Mouse (Mus musculus) megakaryocyte, adult 5-6 weeks (primary cell): ENCODE results near the gene Tldc2. TPM values are rescaled to one million over a fixed set of nuclear protein-coding genes. Genes with fewer than 3 reads are reported as not detected.
A peak's percentile ranks its signal among the peaks of the same experiment; 100 is the strongest.

Experiments used
- ATAC-seq: 2 replicates; pipeline ENCODE4 v1.8.0; 2016; ENCODE audit warnings: mild to moderate bottlenecking, inconsistent platforms; ENCODE audit not compliant: poor library complexity, severe bottlenecking
- total RNA-seq, 2 experiments: library from RNA; stranded (forward) in 1 of 2; stranded (reverse) in 1 of 2; fragments of 153-499, 151-499 nt in 1 of 2; fragments of 221-1000, 200-1000 nt in 1 of 2; gene quantifications; 2 replicates each; pipeline versions ENCODE4 v1.2.3 to v1.2.4; 2015 to 2017

The Tldc2 gene
- total RNA-seq (2015): not detected in 2 replicates
- not detected in 2 replicates for total RNA-seq (2017)

DNA sequence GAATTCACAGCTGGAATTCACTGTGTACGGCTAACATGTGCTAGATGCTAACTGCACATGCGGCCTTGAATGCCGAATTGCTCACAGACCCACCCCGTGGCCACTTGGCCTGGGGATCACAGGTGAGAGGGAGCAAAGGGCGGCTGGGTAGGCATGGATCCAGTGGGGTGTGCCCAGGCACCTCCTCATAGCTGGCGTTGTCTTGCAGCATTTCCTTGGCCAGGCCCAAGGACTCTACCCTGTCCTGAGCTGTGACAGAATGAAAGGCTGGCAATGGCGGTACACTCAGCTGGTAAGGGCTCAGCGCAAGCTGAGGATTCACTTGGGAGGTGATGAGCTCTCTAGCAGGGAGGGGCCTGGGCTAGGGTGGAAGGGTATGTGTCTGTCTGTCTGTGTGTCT is at the start of gene Tldc2:
Gene Tldc2 (plus strand): TSS at position 260 of the 400 bp plus-strand sequence.
- ATAC-seq: no peak

DNA sequence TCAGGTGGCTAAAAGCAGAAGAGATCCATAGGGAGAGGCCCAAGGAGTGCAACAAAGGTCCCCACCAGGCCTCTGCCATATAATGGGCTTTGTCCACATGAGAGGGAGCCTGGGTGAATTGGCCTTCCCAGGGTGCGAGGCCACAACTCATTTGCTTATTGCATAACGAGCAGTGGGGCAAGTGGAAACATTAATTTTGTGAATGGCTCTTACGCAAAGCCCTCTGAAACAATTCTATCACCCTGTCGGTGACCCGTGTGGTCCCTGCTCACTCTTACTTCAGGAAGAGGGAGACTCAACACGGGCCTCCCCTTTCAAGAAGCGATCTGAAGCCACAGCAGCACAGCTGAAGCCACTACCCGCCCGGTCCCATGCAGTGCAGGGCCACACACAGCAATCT is 49.6 kb upstream of the Tldc2 start:
- ATAC-seq: peak; percentile 40

DNA sequence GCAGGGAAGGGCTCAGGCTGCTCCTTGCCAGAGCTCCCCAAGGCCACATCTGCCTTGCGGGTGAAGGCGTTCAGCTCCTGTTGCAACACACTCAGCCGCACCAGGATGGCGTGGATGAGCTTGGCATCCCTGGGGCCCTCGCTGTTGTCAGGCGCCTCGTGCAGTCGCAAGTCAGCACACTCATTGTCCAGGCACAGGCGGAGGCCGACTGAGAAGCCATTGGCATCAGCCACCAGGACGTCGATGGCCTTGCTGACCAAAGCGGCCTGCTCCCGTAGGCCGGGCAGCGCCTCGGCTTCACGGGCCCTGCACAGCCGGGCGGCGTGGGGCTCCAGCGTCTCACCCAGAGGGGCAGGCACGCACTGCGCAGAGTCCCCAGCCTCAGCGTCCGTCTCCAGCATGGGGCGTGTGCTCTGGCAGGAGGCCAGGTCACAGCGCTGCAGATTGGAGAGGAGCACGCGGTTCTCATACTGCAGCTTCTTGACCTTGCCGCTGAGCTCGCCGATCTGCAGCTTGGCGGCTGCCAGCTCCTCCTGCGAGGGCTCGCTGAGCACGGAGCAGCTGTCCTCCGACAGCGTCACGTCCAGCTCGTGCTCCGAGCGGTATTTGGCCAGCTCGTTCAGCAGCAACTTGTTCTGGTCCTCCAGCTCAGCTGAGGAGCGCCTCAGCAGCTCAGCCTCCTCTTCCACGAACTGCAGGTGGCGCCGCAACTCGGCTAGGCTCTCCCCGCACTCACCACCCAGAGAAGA is 46.8 kb upstream of the Tldc2 start:
- no peak for ATAC-seq

DNA sequence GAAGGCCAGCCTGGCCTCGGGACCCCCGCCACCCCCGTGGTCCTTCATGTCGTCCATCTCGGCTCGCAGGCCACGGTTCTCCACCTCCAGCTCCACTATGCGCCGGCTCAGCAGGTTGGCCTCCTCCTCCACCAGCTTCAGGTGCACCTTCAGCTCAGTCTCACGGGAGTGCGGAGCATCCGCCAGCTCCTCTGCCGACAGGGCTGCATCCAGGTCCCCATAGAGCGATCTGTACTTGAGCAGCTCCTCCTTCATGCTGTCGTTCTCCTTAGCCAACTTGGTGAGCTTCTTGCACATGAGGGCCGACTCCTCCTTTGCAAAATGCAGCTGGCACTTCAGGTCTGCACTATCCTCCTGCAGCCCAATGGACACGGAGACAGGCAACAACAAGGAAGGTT is 46.2 kb upstream of the Tldc2 start:
- ATAC-seq: no peak

DNA sequence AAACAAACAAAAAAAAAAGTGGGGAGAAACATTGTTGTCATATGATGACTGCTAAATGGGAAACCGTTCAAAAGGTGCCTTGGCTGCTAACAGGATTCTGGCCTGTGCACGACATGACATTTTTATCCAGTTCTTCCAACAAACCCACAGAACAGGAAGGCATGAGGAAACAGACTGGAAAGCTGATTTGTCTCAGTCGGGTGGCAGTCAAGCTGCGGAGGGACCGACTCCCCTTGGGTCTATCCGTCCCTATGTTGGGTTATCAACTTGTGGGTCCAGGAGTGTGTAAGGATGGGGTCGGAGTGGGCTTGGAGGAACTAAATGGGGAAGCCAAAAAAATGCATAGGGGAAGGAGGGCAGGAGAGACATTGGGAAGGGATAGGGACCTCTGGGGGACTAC is 45.4 kb upstream of the Tldc2 start:
- no peak for ATAC-seq

DNA sequence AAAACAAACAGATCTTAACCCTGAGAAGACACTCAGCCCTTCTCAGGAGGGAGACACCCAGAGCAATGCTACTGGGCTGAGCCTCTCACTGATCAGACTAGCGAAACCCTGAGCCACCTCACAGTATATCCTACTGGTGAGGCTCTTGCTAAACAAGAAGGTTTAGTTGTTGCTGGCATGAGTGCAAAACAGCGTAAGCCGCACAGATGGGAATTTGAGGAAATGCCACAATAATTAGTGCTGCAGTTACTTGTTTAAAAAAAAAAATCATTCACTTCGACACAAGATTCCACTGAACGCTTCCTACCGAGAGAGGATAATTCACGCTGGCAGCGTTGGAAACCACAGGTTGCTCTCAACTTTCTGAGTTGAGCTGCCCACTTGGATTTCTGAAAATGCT is 43.3 kb upstream of the Tldc2 start:
- ATAC-seq: no peak

DNA sequence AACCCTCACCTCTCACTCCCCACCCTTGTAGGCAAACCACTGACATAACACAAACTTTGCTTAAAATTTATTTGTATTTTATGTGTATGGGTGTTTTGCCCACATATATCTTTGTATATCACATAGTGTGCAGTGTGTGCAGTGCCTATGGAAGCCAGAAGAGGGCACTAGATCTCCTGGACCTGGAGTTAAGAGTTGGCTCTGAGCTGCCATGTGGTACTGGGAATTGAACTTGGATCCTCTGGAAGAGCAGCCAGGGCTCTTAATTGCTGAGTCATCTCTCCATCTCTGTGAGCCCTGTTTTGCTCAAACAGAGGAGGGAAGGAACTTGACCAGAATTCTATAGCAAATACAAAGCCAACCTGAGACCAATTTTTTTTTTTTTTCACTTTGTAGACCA is 42.9 kb upstream of the Tldc2 start:
- no peak for ATAC-seq

DNA sequence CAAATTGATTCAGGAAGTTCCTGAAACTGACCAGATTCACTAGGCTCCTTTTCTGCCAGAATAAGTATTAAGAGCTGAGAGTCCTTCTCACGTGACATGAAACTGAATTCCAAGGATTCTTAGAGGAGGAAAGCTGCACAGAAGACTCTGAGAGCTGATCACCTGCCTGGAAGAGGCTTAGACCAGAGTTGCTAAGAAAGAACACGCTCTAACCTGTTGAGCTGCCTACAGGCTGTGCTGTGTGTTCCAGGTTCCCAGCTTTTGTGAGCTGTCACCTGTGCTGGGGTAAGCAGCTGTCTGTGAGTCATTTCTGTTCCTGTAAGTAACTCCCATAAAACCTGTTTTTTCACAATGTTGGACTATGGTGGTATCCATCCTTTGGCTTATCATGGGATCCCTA is 40.9 kb upstream of the Tldc2 start:
- ATAC-seq: no peak

DNA sequence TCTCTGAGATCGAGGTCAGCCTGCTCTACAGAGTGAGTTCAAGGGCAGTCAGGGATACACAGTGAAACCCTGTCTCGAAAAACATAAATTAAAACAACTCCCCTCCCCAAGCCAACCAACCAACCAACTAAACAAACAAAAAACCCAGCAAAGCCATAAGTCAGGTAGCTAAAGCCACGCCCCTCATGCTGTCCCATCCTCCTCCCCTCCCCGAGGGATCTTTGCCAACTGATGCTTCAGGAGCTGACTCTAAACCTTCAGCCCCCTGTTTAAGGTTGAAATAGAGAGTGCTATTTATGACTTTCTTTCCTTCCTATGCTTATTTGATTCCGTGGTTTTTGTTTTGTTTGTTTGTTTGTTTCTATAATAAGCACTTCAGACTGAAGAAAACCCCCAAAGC is 39.9 kb upstream of the Tldc2 start:
- ATAC-seq: no peak

DNA sequence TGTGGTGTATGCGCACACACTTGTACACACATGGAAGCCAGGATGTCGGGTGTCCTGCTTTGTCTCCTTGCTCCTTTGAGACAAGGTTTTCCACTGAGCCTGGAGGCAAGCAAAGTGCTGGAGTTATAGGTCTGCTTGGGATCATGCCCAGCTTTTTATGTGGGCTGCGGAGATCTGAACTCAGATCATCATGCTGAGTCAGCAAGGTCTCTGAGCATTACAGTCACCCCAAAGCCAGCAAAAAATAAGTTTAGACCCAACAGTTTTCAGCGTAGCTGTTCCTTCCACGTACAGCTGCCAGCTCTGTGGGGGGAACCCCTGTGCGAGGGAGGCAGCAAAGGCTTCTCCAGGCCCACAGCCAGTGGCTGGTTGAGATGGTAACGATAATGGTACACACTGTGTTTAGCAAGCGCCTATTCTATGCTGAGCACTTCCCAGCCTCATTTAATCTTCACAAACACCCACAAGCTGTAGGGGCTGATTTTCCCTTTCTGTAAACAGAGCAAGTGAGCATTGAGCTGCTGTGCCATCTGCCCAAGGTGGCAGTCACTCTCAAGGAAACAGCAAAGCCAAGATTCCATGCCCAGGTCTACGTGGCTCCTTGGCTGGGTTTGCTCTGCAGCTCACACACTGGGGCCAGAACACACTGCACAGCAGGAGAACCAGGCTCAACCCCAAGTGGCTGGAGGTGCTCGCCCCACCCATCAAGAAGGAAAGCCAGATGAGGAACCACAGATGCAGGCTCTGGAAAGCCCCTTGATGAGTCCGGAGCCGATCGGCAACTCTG is 38.3 kb upstream of the Tldc2 start:
- ATAC-seq: no peak

DNA sequence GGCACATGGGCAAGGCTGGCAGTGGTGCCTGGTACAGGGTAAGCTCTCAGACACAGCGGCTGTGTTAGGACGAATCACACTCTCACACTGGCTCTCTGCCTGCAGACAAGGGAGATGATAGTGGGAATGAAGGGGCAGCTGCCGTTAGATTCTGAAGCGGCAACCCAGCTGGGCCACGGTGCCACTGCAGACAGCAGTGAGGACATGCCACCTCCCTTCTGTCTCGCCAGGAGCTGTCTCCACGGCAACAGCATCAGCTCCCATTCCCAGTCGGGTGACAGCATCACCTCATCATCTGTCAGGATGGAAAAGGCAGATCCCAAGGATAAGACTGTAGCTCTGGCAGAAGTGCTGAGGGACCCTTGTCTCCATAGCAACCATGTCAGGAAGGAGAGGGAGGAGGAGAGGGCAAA is 37.0 kb upstream of the Tldc2 start:
- no peak for ATAC-seq

DNA sequence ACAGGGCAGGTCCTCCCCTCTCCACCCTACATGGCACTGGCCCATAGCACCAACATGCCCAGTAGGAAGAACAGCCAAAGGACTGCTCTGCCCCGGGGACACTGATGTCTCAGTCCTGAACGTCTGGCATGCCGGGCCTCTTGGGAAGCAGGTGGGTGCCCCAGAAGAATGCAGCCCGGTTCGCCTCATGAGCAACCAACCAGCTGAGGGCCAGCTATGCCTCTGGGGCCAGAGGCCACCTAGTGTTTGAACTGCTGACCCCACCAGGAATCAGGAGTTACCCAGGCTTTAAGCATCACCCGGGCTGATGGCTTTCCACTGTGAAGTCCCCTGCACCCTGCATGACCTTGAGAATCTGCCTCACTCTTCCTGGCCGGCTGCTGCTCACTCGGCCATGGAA is 34.4 kb upstream of the Tldc2 start:
- no peak for ATAC-seq

DNA sequence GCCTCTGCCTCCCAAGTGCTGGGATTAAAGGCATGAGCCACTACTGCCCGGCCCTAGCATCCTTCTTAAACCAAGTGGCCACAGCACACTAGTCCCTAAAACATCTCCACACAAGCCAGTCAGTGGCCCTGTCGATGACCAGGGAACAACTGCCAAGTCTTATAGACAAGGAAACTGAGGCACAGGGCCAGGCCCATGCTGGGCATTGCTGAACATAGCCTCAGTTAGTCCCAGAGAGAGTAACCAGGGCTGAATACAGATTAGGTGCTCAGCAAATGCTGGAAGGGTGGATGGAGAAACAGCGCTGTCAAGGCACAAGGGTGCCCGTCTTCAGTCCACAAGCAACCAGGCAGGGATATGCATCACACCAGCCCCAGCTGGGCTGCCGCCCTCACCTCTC is 33.7 kb upstream of the Tldc2 start:
- no peak for ATAC-seq

DNA sequence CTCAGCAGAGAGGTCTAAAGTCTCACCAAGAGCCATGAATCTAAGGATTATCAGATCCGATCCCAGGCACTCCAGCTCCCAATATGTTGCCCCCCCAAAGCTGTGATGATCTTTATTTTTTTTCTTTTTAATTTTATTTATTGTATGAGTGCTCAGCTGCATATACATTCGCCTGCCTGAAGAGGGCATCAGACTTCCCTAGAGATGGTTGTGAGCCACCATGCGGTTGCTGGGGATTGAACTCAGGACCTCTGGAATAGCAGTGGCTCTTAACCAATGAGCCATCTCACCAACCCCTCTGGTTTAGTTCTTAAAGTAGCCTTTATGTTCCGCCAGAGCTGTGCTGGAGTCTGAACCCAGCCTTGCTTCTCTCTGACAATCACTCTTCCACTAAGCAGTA is 33.1 kb upstream of the Tldc2 start:
- ATAC-seq: no peak

DNA sequence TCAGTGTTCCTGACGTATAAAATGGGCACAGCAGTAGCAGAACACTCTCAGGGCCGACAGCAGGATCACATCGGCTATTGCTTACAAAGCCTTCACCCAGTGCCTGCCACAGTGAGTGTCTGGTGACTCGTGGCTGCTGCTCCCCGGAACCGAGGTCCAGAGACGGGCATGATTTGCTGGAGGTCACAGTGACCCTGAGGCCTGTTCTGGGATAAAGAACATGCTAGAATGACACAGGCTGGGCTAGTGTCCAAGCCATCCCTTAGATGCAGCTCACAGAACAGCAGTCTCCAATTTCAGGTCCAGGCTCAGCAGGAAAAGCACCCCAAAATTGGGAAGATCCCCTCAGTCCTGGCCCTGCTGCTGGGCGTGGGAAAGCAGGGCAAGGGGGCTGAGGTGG is 32.6 kb upstream of the Tldc2 start:
- ATAC-seq: no peak

DNA sequence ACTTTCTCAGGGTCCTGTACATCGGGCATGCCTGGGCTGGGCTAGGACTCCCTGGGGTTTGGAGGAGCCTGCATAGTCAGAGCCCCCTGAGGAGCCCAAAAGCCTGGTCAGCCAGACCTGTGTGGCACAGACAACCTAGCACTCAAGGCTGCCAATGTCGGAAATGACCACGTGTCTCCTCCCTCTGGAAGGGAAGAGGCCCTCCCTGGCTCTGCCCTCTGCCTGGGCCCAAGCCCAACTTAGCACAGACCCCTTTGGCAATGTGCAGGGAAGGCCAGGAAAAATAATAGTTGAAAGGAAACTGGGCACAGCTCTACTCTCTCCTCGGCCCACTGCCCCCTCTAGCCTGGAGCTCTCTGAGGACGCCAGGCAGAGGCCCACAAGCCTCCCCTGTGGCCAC is 32.0 kb upstream of the Tldc2 start:
- no peak for ATAC-seq

DNA sequence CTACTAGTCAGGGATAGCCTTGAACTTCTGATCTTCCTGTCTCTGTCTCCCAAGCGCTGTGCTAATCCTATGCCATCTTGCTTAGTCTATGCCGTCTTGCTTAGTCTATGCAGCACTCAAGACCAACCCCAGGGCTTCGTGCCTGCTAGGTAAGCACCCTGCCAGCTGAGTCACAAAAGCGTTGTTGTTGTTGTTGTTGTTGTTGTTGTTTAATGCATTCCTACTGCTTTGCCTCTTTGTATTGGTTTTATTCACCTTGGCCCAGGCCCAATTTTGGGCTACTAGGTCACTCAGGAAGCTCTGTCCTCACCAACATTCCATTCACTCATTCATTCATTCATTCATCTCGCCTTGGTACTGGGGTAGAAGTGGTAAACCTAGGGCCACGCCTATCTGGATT is 31.1 kb upstream of the Tldc2 start:
- ATAC-seq: no peak

DNA sequence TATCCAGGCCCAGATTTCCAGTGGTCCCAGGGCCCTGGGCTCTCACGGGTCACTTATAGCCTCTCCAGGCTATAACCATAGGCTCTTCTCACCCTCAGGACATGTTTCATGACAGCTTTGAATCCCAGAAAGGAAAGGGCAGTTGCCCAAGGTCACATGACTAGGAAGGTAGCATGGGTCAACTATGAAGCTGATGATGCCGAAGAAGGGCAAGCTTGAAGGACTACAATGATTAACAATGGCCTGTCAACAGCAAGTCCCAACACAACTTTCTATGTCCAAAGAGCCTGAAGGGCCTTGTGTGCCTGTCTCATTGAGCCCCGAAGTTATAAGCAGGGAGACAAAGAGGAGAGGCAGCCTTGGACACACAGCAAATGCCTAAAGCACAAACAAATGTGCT is 29.7 kb upstream of the Tldc2 start:
- no peak for ATAC-seq

DNA sequence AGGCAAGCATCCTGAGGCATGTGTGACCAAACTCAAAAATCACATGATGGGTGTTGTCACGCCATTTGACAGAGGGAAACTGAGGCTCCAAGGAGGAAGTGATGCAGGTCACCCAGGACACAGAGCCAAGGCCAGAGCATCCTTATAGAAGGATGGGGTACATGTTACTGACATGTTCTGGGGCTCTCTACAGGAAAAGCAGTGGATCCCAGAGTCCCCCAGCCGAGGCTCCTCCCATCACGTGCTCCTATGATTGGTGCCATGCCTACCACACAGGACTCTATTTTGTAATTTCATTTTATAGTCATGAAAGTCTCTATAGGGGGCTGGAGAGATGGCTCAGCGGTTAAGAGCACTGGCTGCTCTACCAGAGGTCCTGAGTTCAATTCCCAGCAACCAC is 29.1 kb upstream of the Tldc2 start:
- no peak for ATAC-seq

DNA sequence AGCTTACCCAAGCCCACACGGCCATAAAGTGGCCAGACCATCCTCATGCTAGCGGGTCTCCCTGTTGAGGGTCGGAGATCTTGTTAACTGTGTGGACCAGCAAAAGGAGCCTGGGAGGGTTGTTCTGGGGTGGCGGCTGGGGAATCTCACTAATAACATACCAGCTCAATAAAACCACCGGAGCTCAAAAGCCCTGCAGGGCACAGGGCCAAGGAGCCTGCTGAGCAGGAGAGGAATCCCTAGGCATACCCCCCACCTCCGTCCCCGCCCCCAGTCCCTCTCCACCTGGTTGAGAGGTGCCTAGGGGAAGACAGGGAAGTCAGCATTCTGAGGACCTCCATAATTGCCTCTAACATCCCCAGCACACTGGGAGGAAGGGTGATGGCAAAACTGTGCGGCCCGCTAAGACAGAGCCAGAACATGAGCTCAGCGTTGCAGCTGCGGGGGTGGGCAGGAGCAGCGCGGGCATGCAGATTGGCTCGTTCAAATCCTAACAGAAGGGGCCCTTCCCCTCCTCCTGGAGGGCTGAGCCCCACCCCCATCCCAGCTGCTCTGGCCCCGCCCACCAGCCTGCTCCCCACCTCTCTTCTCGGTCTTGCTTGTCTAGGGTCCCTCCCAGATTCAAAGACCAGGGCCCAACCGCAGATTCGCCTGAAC is 28.4 kb upstream of the Tldc2 start:
- ATAC-seq: no peak

DNA sequence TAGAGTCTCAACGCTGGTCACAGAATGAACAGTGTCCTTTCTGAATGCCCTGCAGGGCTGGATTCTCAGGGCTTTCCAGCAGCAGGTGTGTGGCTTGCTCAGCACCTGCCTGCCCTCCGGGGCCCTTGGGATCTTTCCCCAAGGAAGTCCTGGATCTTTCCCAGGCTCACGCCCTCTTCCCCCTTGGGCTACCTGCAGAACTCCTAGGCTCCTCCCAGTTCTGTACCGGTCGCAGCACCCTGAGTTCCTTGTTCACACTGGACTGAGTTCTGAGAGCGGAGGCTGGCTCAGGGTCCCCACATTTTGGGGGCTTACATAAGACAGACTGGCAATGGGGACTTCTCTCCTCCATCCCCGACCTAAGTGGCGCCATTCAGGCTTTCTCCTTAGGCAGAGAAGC is 27.7 kb upstream of the Tldc2 start:
- no peak for ATAC-seq

DNA sequence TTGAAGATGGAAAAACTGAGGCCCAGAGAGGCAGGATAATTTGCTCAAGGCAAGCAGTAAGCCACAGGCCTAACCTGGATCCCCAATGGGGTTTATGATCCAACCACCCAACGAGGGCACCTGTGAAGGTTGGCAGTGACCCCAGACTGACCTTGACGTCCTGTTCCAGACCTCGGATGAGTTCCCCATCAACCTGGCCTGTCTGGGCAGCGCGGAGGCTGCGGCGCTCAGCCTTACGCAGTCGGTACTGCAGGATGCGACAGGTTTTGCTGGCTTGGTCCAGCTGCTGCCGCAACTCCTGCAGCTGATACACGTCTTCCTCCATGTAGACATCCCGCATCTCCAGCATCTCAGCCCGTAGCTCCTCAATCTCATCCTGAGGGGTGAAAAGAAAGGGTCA is 26.8 kb upstream of the Tldc2 start:
- no peak for ATAC-seq
